Mouse (Mus musculus): ENCODE measurements around the gene Anxa6. TPM values are rescaled to one million over a fixed set of nuclear protein-coding genes. Genes with fewer than 3 reads are reported as not detected.

The Anxa6 gene
- total RNA-seq, 2 experiments from 2014 or later = 88.4 to 88.7 TPM

DNA sequence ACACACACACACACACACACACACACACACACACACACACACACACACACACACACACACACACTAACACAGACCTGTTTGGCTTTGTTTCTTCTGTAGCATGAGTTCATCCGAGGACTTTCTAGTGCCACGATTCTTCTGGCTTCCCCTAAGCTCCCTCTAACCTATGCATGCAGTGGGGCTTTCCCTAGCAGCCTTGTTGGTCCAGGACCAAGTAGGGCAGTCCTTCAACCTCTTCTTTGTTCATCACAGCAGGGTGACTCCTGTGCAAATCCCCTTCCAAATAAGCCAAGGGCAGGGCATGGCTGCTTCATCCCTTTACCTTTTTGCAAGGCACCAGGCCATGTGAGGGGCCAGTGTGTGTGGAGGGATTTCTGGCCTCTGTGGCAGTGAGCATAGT is 34.5 kb downstream of the Anxa6 start:
- no peak for DNase-seq (ENCODE audit: low spot score in 2 of 2)

DNA sequence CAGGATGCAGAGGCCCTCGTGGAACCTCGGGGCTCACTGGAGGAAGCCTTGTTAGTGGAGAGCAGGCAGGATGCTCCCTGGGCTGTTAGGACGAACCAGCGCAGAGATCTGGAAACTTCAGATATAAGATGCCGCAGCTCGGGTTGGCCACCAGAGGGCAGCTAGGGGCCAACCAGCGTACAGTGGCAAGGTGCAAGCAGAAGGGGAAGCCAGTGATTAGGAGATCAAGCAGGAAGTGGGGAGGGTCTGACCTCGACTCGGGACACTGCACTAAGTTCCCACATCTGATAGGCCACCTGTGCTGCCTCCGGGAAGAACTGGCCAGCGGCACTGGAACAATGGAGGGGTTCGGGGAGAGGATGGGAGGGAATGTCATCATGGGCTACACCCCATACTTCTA is 35.0 kb downstream of the Anxa6 start:
- peak; percentile 64 to 71 for DNase-seq (ENCODE audit: low spot score in 2 of 2)

DNA sequence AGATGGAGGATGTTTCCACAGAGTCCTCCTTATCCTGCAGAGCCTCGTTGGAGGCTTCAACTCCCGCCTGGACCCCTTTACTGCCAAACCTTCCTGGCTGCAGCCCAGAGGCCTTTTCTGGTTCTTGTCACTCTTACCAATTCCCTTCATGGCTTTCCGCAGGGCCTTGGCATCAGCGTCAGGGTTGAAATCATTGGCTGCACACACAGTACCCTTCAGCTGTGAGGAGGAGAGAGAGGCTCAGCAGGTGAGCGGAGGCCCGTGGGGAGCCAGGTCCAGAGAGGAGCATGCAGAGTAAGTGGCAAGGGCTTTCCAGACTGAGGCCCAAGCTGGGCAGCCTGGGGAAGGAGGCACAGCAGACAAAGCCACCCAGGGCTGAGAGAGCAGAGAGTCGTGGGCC is 37.1 kb downstream of the Anxa6 start:
- DNase-seq (ENCODE audit: low spot score in 2 of 2) = peak; percentile 35 to 61

DNA sequence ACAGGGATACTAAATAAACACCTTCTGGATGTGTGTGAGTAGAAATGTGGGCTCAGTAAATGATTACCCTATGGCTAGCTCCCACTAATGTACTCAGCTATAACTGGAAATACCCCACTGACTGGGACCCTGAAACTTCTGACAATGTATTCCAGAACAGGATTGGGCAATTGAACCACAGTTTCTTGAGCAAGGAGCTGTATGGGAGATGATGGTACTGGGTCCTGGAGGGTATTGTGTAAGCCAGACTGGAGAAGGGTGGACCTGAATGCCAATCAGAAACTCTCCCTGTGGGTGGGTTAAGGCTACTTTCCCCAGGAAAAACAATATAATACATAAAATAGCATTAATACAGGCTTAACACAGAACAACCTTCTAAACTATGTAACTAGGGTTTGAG is 43.3 kb downstream of the Anxa6 start:
- no peak for DNase-seq (ENCODE audit: low spot score in 2 of 2)

DNA sequence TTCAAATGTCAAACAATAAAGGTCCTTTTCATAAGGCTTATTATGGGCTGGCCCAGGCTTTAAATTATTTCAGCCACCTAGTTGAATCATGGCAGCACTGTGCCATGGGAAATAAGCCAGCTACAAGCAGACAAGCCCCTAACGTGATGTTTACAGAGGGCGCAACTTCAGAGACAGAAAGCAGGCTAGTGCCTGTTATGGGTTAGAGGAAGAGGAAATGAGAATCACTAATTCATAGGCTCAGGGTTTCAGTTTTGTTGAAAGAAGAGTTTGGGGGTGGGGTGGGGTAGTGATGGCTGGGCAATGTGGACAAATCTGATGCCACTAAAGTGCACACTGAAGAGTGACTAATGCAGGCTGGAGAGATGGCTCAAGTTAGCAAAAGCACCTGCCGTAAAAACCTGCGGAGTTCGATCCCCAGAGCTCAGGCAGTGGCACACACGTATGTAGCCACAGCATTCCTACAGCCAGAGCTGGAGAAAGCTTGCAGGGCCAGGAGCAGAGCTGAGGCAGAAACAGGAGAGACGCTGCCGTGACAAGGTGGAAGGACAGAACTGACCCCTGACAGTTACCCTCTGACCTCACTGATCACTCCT is 44.4 kb downstream of the Anxa6 start:
- DNase-seq (ENCODE audit: low spot score in 2 of 2) = no peak

DNA sequence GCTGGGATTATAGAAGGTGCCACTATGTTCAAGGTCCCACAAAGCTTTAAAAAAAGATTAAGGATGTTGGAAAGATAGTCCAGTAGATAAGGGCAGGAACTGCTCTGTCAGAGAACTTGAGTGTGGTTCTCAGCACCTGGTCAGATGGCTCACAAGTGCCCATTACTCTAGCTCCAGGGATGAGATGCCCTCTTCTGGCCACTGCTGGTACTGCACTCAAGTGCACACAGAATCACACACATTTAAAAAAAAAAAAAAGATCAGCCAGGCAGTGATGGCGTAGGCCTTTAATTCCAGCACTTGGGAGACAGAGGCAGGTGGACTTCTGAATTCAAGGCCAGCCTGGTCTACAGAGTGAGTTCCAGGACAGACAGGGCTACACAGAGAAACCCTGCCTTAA is 45.3 kb downstream of the Anxa6 start:
- DNase-seq (ENCODE audit: low spot score in 2 of 2) = peak; percentile 48 to 52

DNA sequence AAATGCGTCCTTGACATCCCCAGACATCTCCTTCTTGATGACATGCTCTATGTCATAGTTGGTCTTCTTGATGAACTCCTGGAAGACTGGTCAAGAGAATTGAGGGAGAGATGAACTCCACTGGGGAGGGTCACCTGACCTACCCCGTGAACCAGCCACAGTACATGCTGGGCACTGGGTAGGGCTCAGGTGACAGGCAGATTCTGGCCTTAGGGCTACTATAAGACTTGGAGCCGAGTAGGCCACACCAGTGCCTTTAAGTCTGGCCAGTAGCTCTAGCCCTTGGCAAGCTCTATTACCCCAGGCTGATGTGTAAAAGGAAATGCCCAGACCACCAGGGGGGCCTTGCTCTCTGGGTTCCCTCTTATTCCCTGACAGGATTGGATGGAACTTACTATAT is 48.2 kb downstream of the Anxa6 start:
- no peak for DNase-seq (ENCODE audit: low spot score in 2 of 2)

DNA sequence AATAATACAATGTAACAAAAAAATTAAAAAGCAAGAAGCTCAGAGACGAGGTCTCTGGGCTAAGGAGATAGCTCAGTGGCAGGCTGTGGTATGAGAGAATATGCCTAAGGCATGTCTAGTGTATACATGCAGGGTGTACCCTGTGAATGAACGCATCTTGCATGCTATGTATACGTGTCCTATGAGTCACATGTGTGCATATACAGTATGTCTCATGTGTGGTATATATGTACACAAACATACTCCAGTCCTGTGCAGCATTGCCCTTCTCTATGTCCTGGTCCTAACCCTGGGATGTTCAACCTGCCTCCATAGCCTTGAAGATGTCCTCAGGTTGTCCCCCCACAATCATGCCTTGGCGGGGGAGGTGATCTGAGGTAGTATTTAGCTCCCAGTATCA is 48.7 kb downstream of the Anxa6 start:
- DNase-seq (ENCODE audit: low spot score in 2 of 2) = no peak

DNA sequence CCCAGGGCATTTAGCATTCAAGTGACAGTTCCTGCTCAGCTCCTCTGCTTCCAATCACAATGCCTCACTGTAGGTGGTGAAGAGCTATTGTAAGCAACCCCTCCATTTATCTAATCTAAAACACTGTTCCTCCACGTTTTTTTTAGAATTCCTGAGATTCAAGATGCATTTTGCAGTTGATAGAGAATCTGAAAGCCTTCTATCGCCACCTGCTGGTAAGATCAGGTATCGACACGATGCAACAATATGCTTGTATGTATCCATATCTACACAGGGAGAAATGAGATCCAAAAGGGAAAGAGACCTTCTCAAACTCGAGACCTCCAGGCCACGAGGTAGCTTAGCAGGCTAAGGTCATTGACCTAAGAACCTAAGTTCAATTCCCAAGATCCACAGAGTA is 49.2 kb downstream of the Anxa6 start:
- peak; percentile 83 to 85 for DNase-seq (ENCODE audit: low spot score in 2 of 2)

DNA sequence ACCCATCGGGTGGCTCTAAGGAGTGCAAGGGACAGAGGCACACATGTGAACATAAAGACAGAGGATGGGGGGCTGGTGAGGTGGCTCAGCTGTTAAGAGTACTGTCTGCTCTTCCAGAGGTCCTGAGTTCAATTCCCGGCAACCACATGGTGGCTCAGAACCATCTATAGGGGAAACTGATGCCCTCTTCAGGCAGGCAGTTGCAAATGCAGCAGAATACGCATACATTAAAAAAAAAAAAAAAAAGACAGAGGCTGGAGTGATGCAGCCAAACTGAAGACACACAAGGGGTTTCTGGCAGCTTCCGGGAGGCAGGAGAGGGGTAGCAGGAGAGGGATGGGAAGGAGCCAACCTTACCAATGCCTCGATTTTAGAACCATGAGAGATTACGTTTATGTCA is 50.7 kb downstream of the Anxa6 start:
- DNase-seq (ENCODE audit: low spot score in 2 of 2) = no peak

DNA sequence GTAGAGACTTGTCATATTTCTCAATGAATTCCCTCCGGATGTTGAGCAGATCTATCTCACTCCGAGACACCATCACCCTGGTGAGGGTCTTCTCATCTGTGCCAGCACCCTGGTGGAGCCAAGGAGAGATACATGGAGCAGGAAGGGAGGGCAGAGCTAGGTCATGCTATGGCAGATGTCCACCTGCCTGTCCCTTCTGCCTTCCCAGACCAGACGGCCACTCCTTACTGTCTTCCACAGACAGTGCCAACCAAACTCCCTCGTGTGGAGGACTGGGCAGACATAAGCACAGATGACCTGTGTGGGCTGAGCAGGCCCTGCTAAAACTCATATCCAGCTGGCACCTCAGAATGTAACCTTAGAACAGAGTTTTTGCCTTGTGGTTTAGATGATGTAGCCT is 51.6 kb downstream of the Anxa6 start:
- no peak for DNase-seq (ENCODE audit: low spot score in 2 of 2)

DNA sequence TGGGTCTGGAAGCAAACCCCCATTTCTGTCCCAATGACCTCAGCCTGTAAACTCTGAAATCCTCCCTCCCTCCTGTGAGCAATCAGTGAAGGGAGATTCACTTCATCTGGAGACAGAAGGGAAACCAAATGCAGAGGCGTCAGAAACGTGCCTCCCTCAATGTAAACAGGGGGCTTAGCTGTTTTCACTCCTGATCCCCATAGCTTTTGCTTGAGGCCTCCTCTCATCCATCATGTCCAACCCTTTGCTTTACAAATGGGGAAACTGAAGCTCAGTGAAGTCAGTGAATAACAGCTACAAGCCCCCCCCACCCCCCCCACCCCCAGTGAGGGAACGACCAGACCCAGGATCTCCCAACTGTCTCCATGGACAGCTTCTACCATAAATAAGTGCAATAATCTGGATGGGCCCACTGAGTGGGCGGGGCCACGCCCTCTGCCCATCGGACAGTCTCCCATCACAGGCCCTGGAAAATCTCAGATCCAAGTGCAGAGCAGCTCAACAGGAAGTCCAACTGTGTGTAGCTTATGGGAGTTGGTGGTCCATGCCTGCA is 55.8 kb downstream of the Anxa6 start:
- DNase-seq (ENCODE audit: low spot score in 2 of 2) = no peak

DNA sequence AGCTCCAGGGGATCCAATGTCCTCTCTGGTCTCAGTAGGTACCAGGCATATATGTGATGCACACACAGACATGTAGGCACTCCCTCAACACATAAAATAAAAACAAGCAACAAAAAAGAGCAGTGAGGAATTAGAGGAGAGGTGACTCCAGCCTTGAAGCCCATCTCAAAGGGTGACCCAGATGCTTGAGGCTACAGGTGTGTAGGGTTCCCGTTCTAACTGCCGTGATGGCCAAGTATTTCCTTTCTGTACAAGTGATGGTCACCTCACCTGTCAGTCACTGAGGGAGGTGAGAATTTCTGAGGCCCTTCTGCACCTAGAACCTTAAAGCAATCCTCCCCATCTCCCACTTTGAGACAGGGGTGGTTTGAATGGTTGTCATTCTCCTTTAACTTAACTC is 56.9 kb downstream of the Anxa6 start:
- DNase-seq (ENCODE audit: low spot score in 2 of 2) = no peak

DNA sequence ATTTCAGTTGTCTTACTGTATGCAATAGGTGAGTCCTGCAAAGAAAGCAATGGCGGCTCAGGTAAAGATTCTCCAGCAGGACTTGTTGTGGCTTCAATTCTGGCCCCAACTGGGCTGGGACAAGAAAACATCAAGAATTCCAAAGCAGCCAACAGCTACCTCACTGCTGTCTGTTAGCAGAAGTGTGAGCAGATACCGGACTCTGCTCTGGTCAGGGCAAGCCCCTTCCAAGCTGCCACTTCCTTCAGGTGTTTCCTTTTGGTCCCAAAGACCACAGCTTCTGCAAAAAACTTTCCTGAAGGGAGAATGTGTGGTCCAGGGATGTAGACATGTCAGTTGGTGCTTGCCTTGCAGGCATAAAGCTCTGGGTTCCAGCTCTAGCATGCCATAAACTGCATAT is 57.5 kb downstream of the Anxa6 start:
- no peak for DNase-seq (ENCODE audit: low spot score in 2 of 2)

DNA sequence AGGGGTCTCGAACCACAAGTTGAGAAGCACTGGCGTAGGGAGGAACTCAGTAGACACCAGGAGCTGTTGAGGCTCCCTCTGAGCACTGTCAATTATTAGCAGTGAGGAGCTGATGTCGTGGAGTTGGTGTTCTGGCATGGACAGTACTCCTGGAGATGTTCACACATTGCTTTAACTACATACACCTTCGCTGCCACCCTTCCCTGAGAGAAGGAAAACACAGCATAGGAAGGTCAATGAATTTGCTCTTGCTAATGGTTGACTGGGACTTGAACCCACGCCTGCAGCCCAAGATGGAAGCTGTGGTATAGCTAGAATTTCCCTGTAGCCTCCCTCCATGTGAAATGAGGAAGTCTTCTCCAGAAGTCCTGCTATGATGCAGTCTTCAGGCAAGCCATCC is 57.9 kb downstream of the Anxa6 start:
- DNase-seq (ENCODE audit: low spot score in 2 of 2) = no peak

DNA sequence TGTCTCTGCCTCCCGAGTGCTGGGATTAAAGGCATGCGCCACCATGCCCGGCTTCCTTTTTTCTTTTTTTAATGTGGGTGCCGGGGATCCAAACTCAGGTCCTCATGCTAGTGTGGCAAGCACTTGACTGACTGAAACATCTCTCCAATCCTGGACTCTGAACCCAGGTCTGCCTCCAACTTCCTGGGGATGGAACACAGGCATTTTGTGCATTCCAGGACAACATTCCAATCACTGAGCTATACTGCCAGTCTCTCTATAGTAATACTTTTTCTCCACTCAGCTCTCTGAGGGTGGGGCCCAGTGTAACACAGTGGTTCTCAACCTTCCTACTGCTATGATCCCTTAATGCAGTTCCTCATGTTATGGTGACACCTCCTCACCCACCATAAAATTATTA is 58.6 kb downstream of the Anxa6 start:
- DNase-seq (ENCODE audit: low spot score in 2 of 2) = no peak

DNA sequence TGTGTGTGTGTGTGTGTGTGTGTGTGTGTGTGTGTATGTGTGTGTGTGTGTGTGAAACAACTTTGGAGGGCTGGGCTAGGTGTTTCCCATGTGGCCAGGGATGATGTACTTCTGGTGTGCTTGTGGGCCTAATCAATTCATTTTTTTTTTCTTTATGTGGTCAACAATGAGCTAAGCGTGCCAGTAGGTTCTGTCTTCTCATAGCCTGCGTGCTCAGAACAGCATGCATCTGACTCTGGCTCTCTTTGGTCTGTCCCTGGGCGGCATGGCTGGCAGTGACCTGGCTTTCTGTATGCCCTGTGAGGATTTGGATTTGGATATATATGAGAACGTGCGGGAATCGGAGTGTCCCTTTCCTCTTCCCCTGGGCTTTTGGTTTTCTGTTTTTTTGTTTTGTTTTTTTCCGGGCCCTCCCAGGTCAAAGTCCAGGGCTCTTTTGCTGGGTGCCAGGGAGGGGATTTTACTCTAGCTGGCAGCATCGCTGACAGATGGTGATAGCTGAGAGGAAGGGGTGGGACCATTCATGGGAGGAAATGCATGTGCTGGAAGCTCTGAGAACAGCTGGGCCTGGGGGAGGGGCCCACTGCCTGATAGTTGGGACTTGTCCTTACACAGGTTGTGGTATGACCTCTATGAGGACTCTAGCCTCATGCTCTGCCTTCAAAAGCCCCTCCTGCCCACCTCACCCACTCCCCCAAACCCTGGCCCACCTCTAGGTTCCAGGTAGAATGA is 59.6 kb downstream of the Anxa6 start:
- DNase-seq (ENCODE audit: low spot score in 2 of 2) = peak; percentile 39 to 42

DNA sequence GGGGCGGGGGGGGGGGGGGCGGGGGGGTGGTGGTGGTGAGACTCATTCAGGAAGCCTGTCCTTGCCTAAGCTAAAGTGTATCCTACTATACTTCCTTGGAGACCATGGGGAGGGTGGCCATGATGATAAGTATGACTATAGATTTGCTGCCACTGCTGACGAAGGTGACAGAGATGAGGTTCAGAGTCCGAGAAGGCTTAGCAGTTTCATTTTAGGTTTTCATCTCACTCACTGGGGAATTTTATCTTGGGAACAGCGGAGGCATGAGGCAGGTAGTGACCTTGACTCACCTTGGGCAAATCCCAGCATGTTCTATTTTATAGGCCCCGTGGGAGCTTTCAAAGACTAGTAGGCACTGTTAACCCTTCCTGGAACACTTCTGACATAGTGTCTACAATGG is 60.5 kb downstream of the Anxa6 start:
- no peak for DNase-seq (ENCODE audit: low spot score in 2 of 2)

DNA sequence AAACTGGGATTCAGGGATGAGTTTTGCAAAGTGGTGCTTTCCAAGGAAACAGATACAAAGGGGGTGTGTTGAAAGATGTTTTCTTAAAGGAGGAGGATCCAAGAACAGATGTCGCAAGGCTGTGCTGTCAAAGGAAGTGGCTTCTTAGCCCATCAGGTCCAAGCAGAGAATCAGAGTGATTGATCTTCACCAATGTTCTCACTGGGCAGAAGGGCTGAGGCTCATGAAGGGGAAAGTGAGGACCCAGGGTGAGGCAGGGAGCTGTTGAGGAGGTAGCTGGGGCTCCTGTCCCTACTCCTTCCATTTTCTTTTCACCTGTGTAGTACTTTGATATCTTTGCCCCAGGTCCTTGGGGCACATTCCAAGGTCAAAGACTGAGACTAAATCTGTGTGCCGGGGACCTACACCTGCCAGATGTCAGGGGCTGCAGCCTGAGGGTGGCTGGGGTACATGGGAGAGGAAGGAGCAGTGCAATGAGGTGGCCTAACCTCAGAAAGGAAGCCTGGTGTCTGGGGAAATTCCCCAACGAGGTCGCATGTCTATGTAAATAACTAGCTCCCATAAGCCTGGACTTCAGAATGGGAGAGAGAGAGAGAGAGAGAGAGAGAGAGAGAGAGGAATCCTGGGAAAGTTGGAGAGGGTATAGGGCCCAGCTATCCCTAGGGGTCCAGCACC is 61.1 kb downstream of the Anxa6 start:
- no peak for DNase-seq (ENCODE audit: low spot score in 2 of 2)

DNA sequence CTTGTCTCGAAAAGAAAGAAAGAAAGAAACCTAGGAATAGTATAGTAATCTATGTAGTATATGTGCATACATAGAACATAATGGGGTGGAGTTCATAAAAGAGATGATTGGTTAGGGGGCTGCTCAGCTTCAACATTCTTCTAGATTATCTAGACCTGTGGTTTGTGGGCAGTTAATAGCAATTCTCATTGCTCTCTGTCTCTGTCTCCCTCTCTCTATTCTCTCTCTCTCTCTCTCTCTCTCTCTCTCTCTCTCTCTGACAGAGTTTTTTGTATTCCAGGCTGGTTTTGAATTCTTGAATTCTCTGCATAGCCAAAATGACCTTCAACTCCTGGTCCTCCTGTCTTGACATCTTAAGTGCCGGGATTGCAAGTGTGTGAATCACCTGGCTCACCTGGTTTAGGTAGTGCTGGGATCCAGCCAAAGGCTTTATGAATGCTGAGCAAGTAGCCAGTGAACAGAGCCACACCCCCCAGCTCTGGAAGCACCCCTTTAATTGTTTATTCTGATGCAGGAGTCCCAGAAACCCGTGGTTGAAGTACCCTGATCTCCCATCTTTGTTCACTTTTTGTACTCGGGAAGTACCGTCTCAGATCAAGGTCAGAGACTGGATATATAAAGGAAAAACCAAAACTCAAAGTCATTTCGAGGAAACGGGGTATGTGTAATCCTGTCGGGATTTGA is 61.7 kb downstream of the Anxa6 start:
- DNase-seq (ENCODE audit: low spot score in 2 of 2) = no peak

DNA sequence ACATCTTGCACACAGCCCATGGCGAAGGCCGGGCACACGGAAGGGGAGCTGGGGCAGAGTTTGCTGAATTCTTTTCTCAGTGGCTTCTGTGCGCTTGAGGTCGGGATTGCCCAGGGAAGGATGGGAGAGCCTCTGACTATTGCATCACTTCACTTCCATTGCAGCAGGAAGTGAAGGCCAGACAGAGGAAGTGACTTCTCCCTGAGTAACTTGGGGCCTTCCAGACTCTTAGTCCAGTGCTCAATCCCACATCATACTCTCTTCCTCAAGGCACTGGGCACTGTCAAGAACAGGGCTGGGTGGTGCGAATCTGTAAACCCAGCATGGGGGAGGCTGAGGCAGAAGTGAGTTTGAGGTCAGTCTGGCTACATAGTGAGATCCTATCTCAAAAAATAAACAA is 68.0 kb downstream of the Anxa6 start:
- DNase-seq (ENCODE audit: low spot score in 2 of 2) = no peak

DNA sequence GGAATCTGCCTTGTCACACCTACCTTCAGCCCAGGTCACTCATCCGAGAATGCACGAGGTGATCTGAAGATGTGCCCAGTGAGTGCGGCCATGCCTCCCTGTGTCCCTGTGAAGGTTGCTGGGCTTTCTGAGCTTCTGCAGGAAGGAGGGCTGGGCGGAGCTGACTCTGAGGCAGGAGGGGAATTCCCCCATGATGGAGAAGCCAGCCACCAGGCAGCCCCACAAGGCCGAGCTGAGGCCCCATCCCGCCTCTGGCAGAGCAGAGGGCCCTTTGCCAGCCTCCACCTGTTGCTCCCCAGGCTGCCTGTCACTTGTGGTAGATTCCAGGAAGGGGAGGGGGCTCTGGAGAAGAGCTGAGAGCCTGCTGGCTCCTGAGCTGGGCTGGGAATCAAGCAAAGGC is 70.4 kb downstream of the Anxa6 start, which contains the start of gene Tnip1:
TSS of gene Tnip1 (minus strand) at position 108 of the 400 bp plus-strand sequence.
- DNase-seq (ENCODE audit: low spot score in 2 of 2) = no peak
